Mouse (Mus musculus) hindbrain, postnatal 0 days (tissue): ENCODE results near the gene Pusl1. TPM values are rescaled to one million over a fixed set of nuclear protein-coding genes. Genes with fewer than 3 reads are reported as not detected.

Experiments used
- ATAC-seq: fragments of 200-750 bp; cut with Nextera tagmentation; 2 replicates; pipeline ENCODE4 v1.8.0; 2017; ENCODE audit warnings: mild to moderate bottlenecking, moderate TSS enrichment, moderate library complexity
- DNase-seq: peaks from one replicate; pipeline ENCODE4 v3.0.0-alpha.2; 2015; ENCODE audit warnings: low spot score
- H3K27ac ChIP-seq: fragments of 300-500 bp; sonication (generic); 2 replicates; pipeline ENCODE4 v1.5.1; 2014; ENCODE audit warnings: mild to moderate bottlenecking
- H3K27me3 ChIP-seq: fragments of 300-500 bp; sonication (generic); 2 replicates; pipeline ENCODE4 v1.6.1; 2014; ENCODE audit warnings: low read length, mixed read lengths; ENCODE audit not compliant: insufficient read depth
- H3K36me3 ChIP-seq: fragments of 300-500 bp; sonication (generic); 2 replicates; pipeline ENCODE4 v1.6.1; 2014; ENCODE audit warnings: low read length, mixed read lengths; ENCODE audit not compliant: insufficient read depth
- H3K4me1 ChIP-seq: fragments of 300-500 bp; sonication (generic); 2 replicates; pipeline ENCODE4 v1.6.1; 2014; ENCODE audit warnings: antibody characterized with exemption, low read length, mixed read lengths; ENCODE audit not compliant: insufficient read depth
- H3K4me2 ChIP-seq: fragments of 300-500 bp; sonication (generic); 2 replicates; pipeline ENCODE4 v1.6.1; 2014; ENCODE audit warnings: low read depth, mild to moderate bottlenecking, low read length, moderate library complexity, mixed read lengths
- H3K4me3 ChIP-seq: fragments of 300-500 bp; sonication (generic); 2 replicates; pipeline ENCODE4 v1.5.1; 2014; ENCODE audit warnings: low read length
- H3K9ac ChIP-seq: fragments of 300-500 bp; sonication (generic); replicated peaks from 2 replicates; pipeline ENCODE4 v1.6.1; 2014; ENCODE audit warnings: mild to moderate bottlenecking, low read length, moderate library complexity, mixed read lengths
- H3K9me3 ChIP-seq: fragments of 300-500 bp; sonication (generic); 2 replicates; pipeline ENCODE4 v1.6.1; 2016; ENCODE audit warnings: low read length, mixed read lengths
- CTCF ChIP-seq: IDR thresholded peaks from 2 replicates; pipeline ENCODE4 v1.5.1; 2016; ENCODE audit warnings: antibody characterized with exemption, control low read depth, low read depth
- WGBS: fragments of 180-500 bp; shearing (Covaris S2); extraction: QIAGEN DNeasy Blood & Tissue Kit; methylation state at CpG from one replicate; pipeline ENCODE4 v1.1.7; 2014; 5-methylcytosine and 5-hydroxymethylcytosine counted together
- microRNA-seq, 2 experiments: library from miRNA; unstranded; fragments of <30 nt; microRNA quantifications; one replicate each; pipeline ENCODE4; 2016
- polyA plus RNA-seq: library from polyadenylated mRNA; unstranded; fragments of >200 nt; fragmentation: Nextera tagmentation; extraction: Ambion mirVana; gene quantifications from 2 replicates; pipeline ENCODE4 v1.2.1, GENCODE M21; 2015
- total RNA-seq: library from RNA; depleted of rRNA; stranded (reverse); fragments of >200 nt; gene quantifications from 2 replicates; pipeline ENCODE4 v1.2.3, GENCODE M21; 2014; rRNA removed

The Pusl1 gene
- total and polyA plus RNA-seq, 2 experiments from 2014 or later = 58.8 to 73.6 TPM

DNA sequence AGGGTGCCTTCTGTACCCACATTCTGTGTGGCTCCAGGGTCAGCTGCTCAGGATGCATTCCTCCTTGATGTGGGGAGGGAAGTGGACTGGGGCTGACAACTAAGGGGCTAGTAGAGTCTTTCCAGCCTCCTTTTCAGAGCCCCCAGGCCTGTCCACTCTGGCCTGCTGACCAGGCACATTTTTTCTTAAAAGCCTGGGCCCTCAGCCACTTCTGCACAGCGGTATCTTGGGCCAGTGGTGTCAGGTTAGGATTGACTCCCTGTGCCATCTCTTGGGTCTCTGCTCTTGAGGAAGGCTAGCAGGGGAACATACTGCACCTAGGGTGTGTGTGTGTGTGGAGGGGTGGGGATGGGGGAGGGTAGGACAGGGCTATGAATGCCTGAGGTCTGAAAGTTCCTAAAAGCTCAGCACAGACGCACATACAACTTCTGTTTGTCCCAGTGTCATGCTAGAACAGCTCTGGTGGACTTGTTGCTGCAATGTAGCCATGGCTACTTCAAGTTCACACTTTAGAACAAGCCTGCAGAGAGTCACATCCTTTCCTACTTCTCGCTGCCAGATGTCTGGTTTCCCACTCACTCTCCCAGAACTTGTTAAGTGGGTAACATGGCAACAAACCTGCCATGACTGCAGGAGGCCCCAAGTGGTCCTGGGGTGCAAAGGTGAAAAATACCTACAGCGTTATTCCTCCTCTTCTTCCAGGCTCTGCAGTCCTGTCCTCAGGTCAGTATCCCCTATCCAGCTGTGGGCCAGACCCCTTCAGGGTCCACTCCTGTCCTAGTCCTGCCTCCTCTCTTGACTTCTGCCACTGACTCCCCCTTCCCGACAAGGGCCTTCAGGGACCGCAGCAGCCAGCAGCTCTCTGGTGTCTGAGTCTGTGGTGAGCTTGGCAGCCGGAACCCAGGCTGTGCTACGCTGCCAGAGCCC, 51.2 kb downstream of the Pusl1 start:
- Histone ChIP-seq H3K27me3 (peaks cover 4% of the 10 kb centered on the region; the same call in 1 of the 2 replicates), H3K4me3 (peak overlapping the region; percentile 30), H3K9ac (peak overlapping the region; percentile 35), H3K4me1 (no peaks in the 10 kb centered on the region), H3K36me3 (no peaks in the 10 kb centered on the region), H3K4me2 (peak overlapping the region; percentile 57), H3K27ac (peak overlapping the region; percentile 61; the same call in 1 of the 2 replicates), H3K9me3 (no peaks in the 10 kb centered on the region)
- DNase-seq (no peak), ATAC-seq (no peak; the same call in 1 of the 2 replicates)
- 18% methylated on average over 8 of the region's 8 CpGs for WGBS
- no peak for TF ChIP-seq CTCF

DNA sequence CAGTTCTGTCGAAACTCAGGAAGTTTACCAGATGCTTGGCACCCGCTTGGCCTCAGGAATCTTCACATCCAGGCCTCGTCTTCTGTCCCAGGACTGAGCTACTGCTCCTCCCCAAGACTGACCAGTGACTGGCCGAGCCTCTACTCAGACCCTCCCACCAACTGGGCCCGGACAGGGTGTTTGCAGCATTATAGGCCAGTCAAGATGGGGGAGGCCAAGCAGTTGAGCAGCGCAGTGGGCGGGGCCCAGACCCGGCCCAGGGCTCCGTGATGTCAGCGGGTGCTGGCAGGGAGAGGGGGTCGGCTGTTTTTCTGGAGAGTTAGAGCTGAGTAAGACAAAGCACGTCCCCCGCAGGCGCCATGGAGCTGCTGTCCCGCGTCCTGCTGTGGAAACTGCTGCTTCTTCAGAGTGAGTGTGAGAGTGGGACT, 52.1 kb downstream of the Pusl1 start, which contains the start of gene Mxra8:
Mxra8 (plus strand) TSS at position 198 of the 428 bp plus-strand sequence.
- 4% methylated on average over 16 of the region's 16 CpGs for WGBS
- no peaks in the 10 kb centered on the region for H3K36me3 ChIP-seq
- no peak for TF ChIP-seq CTCF
- peak; percentile 73 for ATAC-seq
- H3K4me3 ChIP-seq = peak within 1 kb of the TSS; percentile 30
- H3K4me1 ChIP-seq = no peaks in the 10 kb centered on the region
- DNase-seq = peak; percentile 65
- H3K9ac ChIP-seq = peak within 1 kb of the TSS; percentile 35
- peaks cover 4% of the 10 kb centered on the region; the same call in 1 of the 2 replicates for H3K27me3 ChIP-seq
- H3K9me3 ChIP-seq = no peaks in the 10 kb centered on the region
- H3K4me2 ChIP-seq = peak within 1 kb of the TSS; percentile 57
- H3K27ac ChIP-seq = peak within 1 kb of the TSS; percentile 66

DNA sequence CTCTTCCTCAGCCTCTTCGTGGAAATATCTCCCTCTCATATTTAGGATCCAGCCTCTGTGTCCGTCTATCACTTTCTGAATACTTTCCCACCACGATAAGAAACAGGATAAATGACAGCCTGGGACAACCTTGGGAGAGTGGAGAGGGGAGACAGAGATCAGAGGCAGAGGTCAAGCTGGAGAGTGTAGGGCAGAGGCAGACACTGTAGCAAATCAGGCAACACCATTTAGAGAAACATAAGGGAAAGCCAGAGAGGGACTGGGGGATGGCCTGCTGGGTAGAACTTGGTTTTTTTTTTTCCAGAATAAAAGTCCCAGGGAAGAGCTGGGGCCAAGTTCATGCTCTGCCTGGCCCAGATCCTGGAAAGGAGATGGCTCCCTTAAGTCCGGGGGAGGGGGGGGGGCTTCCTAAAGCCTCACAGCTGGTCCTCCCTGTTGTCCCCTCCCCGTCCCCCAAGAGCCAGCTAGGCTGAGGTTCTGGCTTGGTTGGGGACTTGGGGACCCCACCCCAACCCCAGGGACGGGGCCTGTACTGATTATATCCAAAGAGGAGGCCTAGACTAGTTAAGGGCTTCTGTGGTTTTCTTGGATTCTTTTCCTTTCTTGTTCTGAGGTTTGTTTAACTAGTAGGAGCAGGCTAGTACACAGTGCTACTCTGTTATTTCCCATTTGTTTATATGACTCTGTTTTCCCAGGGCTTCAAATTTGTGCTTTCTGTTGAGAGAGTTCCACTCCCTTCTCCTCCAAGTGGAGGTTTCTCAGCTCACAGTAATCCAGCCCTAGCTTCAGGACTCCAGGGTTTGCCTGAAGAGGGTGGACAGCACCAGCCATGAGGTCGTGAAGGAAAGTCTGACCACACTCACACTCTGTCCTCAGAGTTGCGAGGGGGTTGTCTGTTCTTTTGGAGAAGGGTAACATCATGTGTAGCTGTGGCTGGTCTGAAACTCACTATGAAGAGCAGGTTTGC, 53.1 kb downstream of the Pusl1 start:
- Histone ChIP-seq H3K4me1 (no peaks in the 10 kb centered on the region), H3K9ac (no peak overlapping the region), H3K9me3 (no peaks in the 10 kb centered on the region), H3K36me3 (no peaks in the 10 kb centered on the region), H3K27ac (peak overlapping the region; percentile 66; the same call in 1 of the 2 replicates), H3K27me3 (peaks cover 4% of the 10 kb centered on the region; the same call in 1 of the 2 replicates), H3K4me3 (no peak overlapping the region), H3K4me2 (no peak overlapping the region)
- TF ChIP-seq CTCF = no peak
- ATAC-seq (no peak), DNase-seq (no peak)
- 53% methylated on average over 8 of the region's 8 CpGs for WGBS

Small RNA genes lying within 50 kb of the gene (microRNA-seq; reads per million reads assigned to microRNA genes)
- 0 reads per million in 2 experiments for gene Gm22991

Other genes with a start within 250 kb of the Pusl1 start
- gene Gm10563, start 246.4 kb downstream of the Pusl1 start, total RNA-seq = not detected in 2 replicates
- not detected in 2 replicates for gene Gm10563, start 246.4 kb downstream of the Pusl1 start, polyA plus RNA-seq
- gene Mmp23, start 238.4 kb downstream of the Pusl1 start, total RNA-seq = 6.1 and 13.5 TPM in 2 replicates
- 4.2 and 5.7 TPM in 2 replicates for gene Mmp23, start 238.4 kb downstream of the Pusl1 start, polyA plus RNA-seq
- gene Mib2, start 222.6 kb downstream of the Pusl1 start, total RNA-seq = 109 and 127 TPM in 2 replicates
- gene Mib2, start 222.6 kb downstream of the Pusl1 start, polyA plus RNA-seq = 40.6 and 44.1 TPM in 2 replicates
- gene Fndc10, start 197.4 kb downstream of the Pusl1 start, total RNA-seq = 50.5 and 52.0 TPM in 2 replicates
- gene Fndc10, start 197.4 kb downstream of the Pusl1 start, polyA plus RNA-seq = 26.0 and 26.5 TPM in 2 replicates
- gene Ssu72, start 187.0 kb downstream of the Pusl1 start, total RNA-seq = 110 and 117 TPM in 2 replicates
- gene Ssu72, start 187.0 kb downstream of the Pusl1 start, polyA plus RNA-seq = 165 and 169 TPM in 2 replicates
- 73.3 and 82.2 TPM in 2 replicates for gene Tmem240, start 157.0 kb downstream of the Pusl1 start, total RNA-seq
- gene Tmem240, start 157.0 kb downstream of the Pusl1 start, polyA plus RNA-seq = 31.0 and 33.6 TPM in 2 replicates
- 65.7 and 83.4 TPM in 2 replicates for gene Atad3a, start 130.7 kb downstream of the Pusl1 start, total RNA-seq
- gene Atad3a, start 130.7 kb downstream of the Pusl1 start, polyA plus RNA-seq = 68.8 and 72.2 TPM in 2 replicates
- 43.3 and 55.5 TPM in 2 replicates for gene Vwa1, start 117.1 kb downstream of the Pusl1 start, total RNA-seq
- gene Vwa1, start 117.1 kb downstream of the Pusl1 start, polyA plus RNA-seq = 27.8 and 29.4 TPM in 2 replicates
- 0.86 and 2.3 TPM in 2 replicates for gene Tmem88b, start 105.9 kb downstream of the Pusl1 start, total RNA-seq
- gene Tmem88b, start 105.9 kb downstream of the Pusl1 start, polyA plus RNA-seq = 1.0 and 1.2 TPM in 2 replicates
- gene Ankrd65, start 101.3 kb downstream of the Pusl1 start, total RNA-seq = not detected in 2 replicates
- not detected in 2 replicates for gene Ankrd65, start 101.3 kb downstream of the Pusl1 start, polyA plus RNA-seq
- gene Mrpl20, start 88.9 kb downstream of the Pusl1 start, total RNA-seq = 75.4 and 87.5 TPM in 2 replicates
- gene Mrpl20, start 88.9 kb downstream of the Pusl1 start, polyA plus RNA-seq = 303 and 310 TPM in 2 replicates
- 57.6 and 80.2 TPM in 2 replicates for gene Ccnl2, start 79.3 kb downstream of the Pusl1 start, total RNA-seq
- gene Ccnl2, start 79.3 kb downstream of the Pusl1 start, polyA plus RNA-seq = 82.6 and 90.6 TPM in 2 replicates
- 110 and 143 TPM in 2 replicates for gene Aurkaip1, start 60.5 kb downstream of the Pusl1 start, total RNA-seq
- 162 and 175 TPM in 2 replicates for gene Aurkaip1, start 60.5 kb downstream of the Pusl1 start, polyA plus RNA-seq
- 45.8 and 58.9 TPM in 2 replicates for gene Mxra8, start 52.1 kb downstream of the Pusl1 start, total RNA-seq
- 39.4 and 41.6 TPM in 2 replicates for gene Mxra8, start 52.1 kb downstream of the Pusl1 start, polyA plus RNA-seq
- 141 and 166 TPM in 2 replicates for gene Dvl1, start 44.4 kb downstream of the Pusl1 start, total RNA-seq
- gene Dvl1, start 44.4 kb downstream of the Pusl1 start, polyA plus RNA-seq = 16.0 and 16.4 TPM in 2 replicates
- gene Tas1r3, start 28.4 kb downstream of the Pusl1 start, total RNA-seq = 0.04 and 1.5 TPM in 2 replicates
- gene Tas1r3, start 28.4 kb downstream of the Pusl1 start, polyA plus RNA-seq = 0.13 and 0.23 TPM in 2 replicates
- 31.3 and 41.8 TPM in 2 replicates for gene Cptp, start 22.3 kb downstream of the Pusl1 start, total RNA-seq
- gene Cptp, start 22.3 kb downstream of the Pusl1 start, polyA plus RNA-seq = 26.8 and 27.9 TPM in 2 replicates
- gene Ints11, start 22.2 kb downstream of the Pusl1 start, total RNA-seq = 51.3 and 52.1 TPM in 2 replicates
- gene Ints11, start 22.2 kb downstream of the Pusl1 start, polyA plus RNA-seq = 49.9 and 52.4 TPM in 2 replicates
- 69.5 and 93.5 TPM in 2 replicates for gene Acap3, start within 50 bp of the Pusl1 start, total RNA-seq
- 52.2 and 56.4 TPM in 2 replicates for gene Acap3, start within 50 bp of the Pusl1 start, polyA plus RNA-seq
- gene Ube2j2, start 52.0 kb upstream of the Pusl1 start, total RNA-seq = 47.5 and 50.8 TPM in 2 replicates
- gene Ube2j2, start 52.0 kb upstream of the Pusl1 start, polyA plus RNA-seq = 119 and 126 TPM in 2 replicates
- gene C1qtnf12, start 70.5 kb upstream of the Pusl1 start, total RNA-seq = 26.6 and 35.2 TPM in 2 replicates
- gene C1qtnf12, start 70.5 kb upstream of the Pusl1 start, polyA plus RNA-seq = 21.8 and 22.8 TPM in 2 replicates
- gene B3galt6, start 100.9 kb upstream of the Pusl1 start, total RNA-seq = 48.8 and 56.8 TPM in 2 replicates
- gene B3galt6, start 100.9 kb upstream of the Pusl1 start, polyA plus RNA-seq = 26.1 and 26.2 TPM in 2 replicates
- gene Sdf4, start 101.1 kb upstream of the Pusl1 start, total RNA-seq = 100 and 121 TPM in 2 replicates
- gene Sdf4, start 101.1 kb upstream of the Pusl1 start, polyA plus RNA-seq = 122 and 127 TPM in 2 replicates
- 2.6 TPM in 1 of 2 replicates, not detected in the other for gene Tnfrsf4, start 122.1 kb upstream of the Pusl1 start, total RNA-seq
- gene Tnfrsf4, start 122.1 kb upstream of the Pusl1 start, polyA plus RNA-seq = 0.47 and 0.49 TPM in 2 replicates
- gene Tnfrsf18, start 134.4 kb upstream of the Pusl1 start, total RNA-seq = 0.16 TPM in 1 of 2 replicates, not detected in the other
- 1.4 and 1.6 TPM in 2 replicates for gene Tnfrsf18, start 134.4 kb upstream of the Pusl1 start, polyA plus RNA-seq
- 0.26 TPM in 1 of 2 replicates, not detected in the other for gene Ttll10, start 167.6 kb upstream of the Pusl1 start, total RNA-seq
- gene Ttll10, start 167.6 kb upstream of the Pusl1 start, polyA plus RNA-seq = 0.08 TPM in 1 of 2 replicates, not detected in the other
- gene 9430015G10Rik, start 218.2 kb upstream of the Pusl1 start, total RNA-seq = 24.0 and 32.8 TPM in 2 replicates
- 21.0 and 22.3 TPM in 2 replicates for gene 9430015G10Rik, start 218.2 kb upstream of the Pusl1 start, polyA plus RNA-seq
- 0.50 and 0.73 TPM in 2 replicates for gene Rnf223, start 238.7 kb upstream of the Pusl1 start, total RNA-seq
- gene Rnf223, start 238.7 kb upstream of the Pusl1 start, polyA plus RNA-seq = 0.25 and 0.31 TPM in 2 replicates